Mouse (Mus musculus): ENCODE measurements around the gene Selenov. TPM values are rescaled to one million over a fixed set of nuclear protein-coding genes. Genes with fewer than 3 reads are reported as not detected.

Gene Selenov
- total and polyA plus RNA-seq, 2 experiments from 2014 or later: not detected

Other genes with a start within 250 kb of the Selenov start
- gene Psmc4, start 241.1 kb downstream of the Selenov start, total RNA-seq (2014; rRNA removed; ENCODE audit: low replicate concordance): 146 and 199 TPM in 2 replicates
- gene Psmc4, start 241.1 kb downstream of the Selenov start, polyA plus RNA-seq (2015; fragmentation: Nextera tagmentation; extraction: Ambion mirVana): 203 and 207 TPM in 2 replicates
- gene Fcgbp, start 219.9 kb downstream of the Selenov start, total RNA-seq (2014; rRNA removed; ENCODE audit: low replicate concordance): 0.46 TPM in 1 of 2 replicates, not detected in the other
- gene Fcgbp, start 219.9 kb downstream of the Selenov start, polyA plus RNA-seq (2015; fragmentation: Nextera tagmentation; extraction: Ambion mirVana): not detected in 2 replicates
- not detected in 2 replicates for gene 9530053A07Rik, start 161.7 kb downstream of the Selenov start, total RNA-seq (2014; rRNA removed; ENCODE audit: low replicate concordance)
- 0.01 and 0.04 TPM in 2 replicates for gene 9530053A07Rik, start 161.7 kb downstream of the Selenov start, polyA plus RNA-seq (2015; fragmentation: Nextera tagmentation; extraction: Ambion mirVana)
- gene Fbl, start 121.5 kb downstream of the Selenov start, total RNA-seq (2014; rRNA removed; ENCODE audit: low replicate concordance): 6.6 and 21.8 TPM in 2 replicates
- 44.3 and 51.3 TPM in 2 replicates for gene Fbl, start 121.5 kb downstream of the Selenov start, polyA plus RNA-seq (2015; fragmentation: Nextera tagmentation; extraction: Ambion mirVana)
- gene Dyrk1b, start 111.7 kb downstream of the Selenov start, total RNA-seq (2014; rRNA removed; ENCODE audit: low replicate concordance): 21.3 and 37.1 TPM in 2 replicates
- 10.2 and 10.4 TPM in 2 replicates for gene Dyrk1b, start 111.7 kb downstream of the Selenov start, polyA plus RNA-seq (2015; fragmentation: Nextera tagmentation; extraction: Ambion mirVana)
- gene Eid2, start 23.3 kb downstream of the Selenov start, total RNA-seq (2014; rRNA removed; ENCODE audit: low replicate concordance): 6.5 and 18.2 TPM in 2 replicates
- 1.4 and 1.6 TPM in 2 replicates for gene Eid2, start 23.3 kb downstream of the Selenov start, polyA plus RNA-seq (2015; fragmentation: Nextera tagmentation; extraction: Ambion mirVana)
- 4.4 and 13.0 TPM in 2 replicates for gene Eid2b, start 13.4 kb downstream of the Selenov start, total RNA-seq (2014; rRNA removed; ENCODE audit: low replicate concordance)
- gene Eid2b, start 13.4 kb downstream of the Selenov start, polyA plus RNA-seq (2015; fragmentation: Nextera tagmentation; extraction: Ambion mirVana): 9.1 and 9.7 TPM in 2 replicates
- not detected in 2 replicates for gene Dll3, start 11.1 kb upstream of the Selenov start, total RNA-seq (2014; rRNA removed; ENCODE audit: low replicate concordance)
- gene Dll3, start 11.1 kb upstream of the Selenov start, polyA plus RNA-seq (2015; fragmentation: Nextera tagmentation; extraction: Ambion mirVana): not detected in 2 replicates
- gene Timm50, start 20.9 kb upstream of the Selenov start, total RNA-seq (2014; rRNA removed; ENCODE audit: low replicate concordance): 60.6 and 69.9 TPM in 2 replicates
- 90.1 and 90.6 TPM in 2 replicates for gene Timm50, start 20.9 kb upstream of the Selenov start, polyA plus RNA-seq (2015; fragmentation: Nextera tagmentation; extraction: Ambion mirVana)
- 52.3 and 71.4 TPM in 2 replicates for gene Supt5, start 47.6 kb upstream of the Selenov start, total RNA-seq (2014; rRNA removed; ENCODE audit: low replicate concordance)
- 36.4 and 36.6 TPM in 2 replicates for gene Supt5, start 47.6 kb upstream of the Selenov start, polyA plus RNA-seq (2015; fragmentation: Nextera tagmentation; extraction: Ambion mirVana)
- gene Rps16, start 59.5 kb upstream of the Selenov start, total RNA-seq (2014; rRNA removed; ENCODE audit: low replicate concordance): 145 and 161 TPM in 2 replicates
- 481 and 513 TPM in 2 replicates for gene Rps16, start 59.5 kb upstream of the Selenov start, polyA plus RNA-seq (2015; fragmentation: Nextera tagmentation; extraction: Ambion mirVana)
- gene Plekhg2, start 81.4 kb upstream of the Selenov start, total RNA-seq (2014; rRNA removed; ENCODE audit: low replicate concordance): 23.5 and 41.7 TPM in 2 replicates
- 11.8 and 13.7 TPM in 2 replicates for gene Plekhg2, start 81.4 kb upstream of the Selenov start, polyA plus RNA-seq (2015; fragmentation: Nextera tagmentation; extraction: Ambion mirVana)
- gene Zfp36, start 89.1 kb upstream of the Selenov start, total RNA-seq (2014; rRNA removed; ENCODE audit: low replicate concordance): 10.8 and 19.2 TPM in 2 replicates
- gene Zfp36, start 89.1 kb upstream of the Selenov start, polyA plus RNA-seq (2015; fragmentation: Nextera tagmentation; extraction: Ambion mirVana): 12.5 and 13.6 TPM in 2 replicates
- gene Med29, start 101.5 kb upstream of the Selenov start, total RNA-seq (2014; rRNA removed; ENCODE audit: low replicate concordance): 42.1 and 51.4 TPM in 2 replicates
- gene Med29, start 101.5 kb upstream of the Selenov start, polyA plus RNA-seq (2015; fragmentation: Nextera tagmentation; extraction: Ambion mirVana): 44.1 and 45.8 TPM in 2 replicates
- 29.8 and 66.1 TPM in 2 replicates for gene Paf1, start 101.8 kb upstream of the Selenov start, total RNA-seq (2014; rRNA removed; ENCODE audit: low replicate concordance)
- gene Paf1, start 101.8 kb upstream of the Selenov start, polyA plus RNA-seq (2015; fragmentation: Nextera tagmentation; extraction: Ambion mirVana): 54.2 and 56.5 TPM in 2 replicates
- gene Gmfg, start 146.3 kb upstream of the Selenov start, total RNA-seq (2014; rRNA removed; ENCODE audit: low replicate concordance): 1.5 and 3.0 TPM in 2 replicates
- 8.9 and 9.8 TPM in 2 replicates for gene Gmfg, start 146.3 kb upstream of the Selenov start, polyA plus RNA-seq (2015; fragmentation: Nextera tagmentation; extraction: Ambion mirVana)
- 1.4 and 3.9 TPM in 2 replicates for gene Lrfn1, start 160.8 kb upstream of the Selenov start, total RNA-seq (2014; rRNA removed; ENCODE audit: low replicate concordance)
- gene Lrfn1, start 160.8 kb upstream of the Selenov start, polyA plus RNA-seq (2015; fragmentation: Nextera tagmentation; extraction: Ambion mirVana): 0.31 and 0.55 TPM in 2 replicates
- gene Ifnl2, start 219.3 kb upstream of the Selenov start, total RNA-seq (2014; rRNA removed; ENCODE audit: low replicate concordance): not detected in 2 replicates
- not detected in 2 replicates for gene Ifnl2, start 219.3 kb upstream of the Selenov start, polyA plus RNA-seq (2015; fragmentation: Nextera tagmentation; extraction: Ambion mirVana)
- not detected in 2 replicates for gene Ifnl3, start 231.7 kb upstream of the Selenov start, total RNA-seq (2014; rRNA removed; ENCODE audit: low replicate concordance)
- not detected in 2 replicates for gene Ifnl3, start 231.7 kb upstream of the Selenov start, polyA plus RNA-seq (2015; fragmentation: Nextera tagmentation; extraction: Ambion mirVana)
- not detected in 2 replicates for gene Sycn, start 249.7 kb upstream of the Selenov start, total RNA-seq (2014; rRNA removed; ENCODE audit: low replicate concordance)
- gene Sycn, start 249.7 kb upstream of the Selenov start, polyA plus RNA-seq (2015; fragmentation: Nextera tagmentation; extraction: Ambion mirVana): not detected in 2 replicates